Mouse (Mus musculus) heart, adult 9 months (tissue): ENCODE results near the gene Usp46.
A peak's percentile ranks its signal among the peaks of the same experiment; 100 is the strongest.
"Not testable (repeated sequence)": the region's sequence is repeated elsewhere in the genome, so short reads cannot be mapped to it uniquely, and the experiment has no call there.

Experiments
- DNase-seq, 2 experiments: peaks; one replicate each; pipeline ENCODE4 v3.0.0; 2022; ENCODE audit warnings: low spot score in 2 of 2

Gene Usp46

GRCm38 (mm10) chr5:74067831-74068713 is at the start of gene Usp46:
TSS of gene Usp46 (minus strand) at chr5:74068431.
- peak; percentile 84 to 88 for DNase-seq

- no peak for DNase-seq
These were observed 45.9 kb upstream of the Usp46 start for GRCm38 (mm10) chr5:74113961-74114689.

GRCm38 (mm10) chr5:74105445-74105844 is 37.2 kb upstream of the Usp46 start:
- no peak for DNase-seq

- DNase-seq, result no peak
These were observed 33.5 kb upstream of the Usp46 start for GRCm38 (mm10) chr5:74101761-74102160.

GRCm38 (mm10) chr5:74099046-74099445 is 30.8 kb upstream of the Usp46 start:
- no peak for DNase-seq

- DNase-seq, result no peak
These were observed 29.6 kb upstream of the Usp46 start for GRCm38 (mm10) chr5:74097854-74098220.

- no peak for DNase-seq
These were observed 29.1 kb upstream of the Usp46 start for GRCm38 (mm10) chr5:74097116-74097853.

- DNase-seq, result no peak
These were observed 27.8 kb upstream of the Usp46 start for GRCm38 (mm10) chr5:74096060-74096459.

GRCm38 (mm10) chr5:74095611-74096010 is 27.4 kb upstream of the Usp46 start:
- DNase-seq, result no peak

GRCm38 (mm10) chr5:74094841-74095437 is 26.7 kb upstream of the Usp46 start:
- DNase-seq, result no peak

GRCm38 (mm10) chr5:74093556-74094428 is 25.6 kb upstream of the Usp46 start:
- no peak for DNase-seq

- peak; percentile 97 for DNase-seq
These were observed 24.8 kb upstream of the Usp46 start for GRCm38 (mm10) chr5:74092833-74093555.

- no peak for DNase-seq
These were observed 24.2 kb upstream of the Usp46 start for GRCm38 (mm10) chr5:74092481-74092832.

- no peak for DNase-seq
These were observed 21.4 kb upstream of the Usp46 start for GRCm38 (mm10) chr5:74089643-74090042.

GRCm38 (mm10) chr5:74081756-74082155 is 13.5 kb upstream of the Usp46 start:
- no peak for DNase-seq

GRCm38 (mm10) chr5:74078861-74079615 is 10.8 kb upstream of the Usp46 start:
- no peak for DNase-seq

- no peak for DNase-seq
These were observed 10.2 kb upstream of the Usp46 start for GRCm38 (mm10) chr5:74078400-74078799.

GRCm38 (mm10) chr5:74077959-74078358 is 9.7 kb upstream of the Usp46 start:
- no peak for DNase-seq

- no peak for DNase-seq
These were observed 8.5 kb upstream of the Usp46 start for GRCm38 (mm10) chr5:74076759-74077158.

GRCm38 (mm10) chr5:74070564-74070963 is 2.3 kb upstream of the Usp46 start:
- not testable (repeated sequence) for DNase-seq
